20 mouse cellular contexts compared by ENCODE assay signal in the genomic region with DNA sequence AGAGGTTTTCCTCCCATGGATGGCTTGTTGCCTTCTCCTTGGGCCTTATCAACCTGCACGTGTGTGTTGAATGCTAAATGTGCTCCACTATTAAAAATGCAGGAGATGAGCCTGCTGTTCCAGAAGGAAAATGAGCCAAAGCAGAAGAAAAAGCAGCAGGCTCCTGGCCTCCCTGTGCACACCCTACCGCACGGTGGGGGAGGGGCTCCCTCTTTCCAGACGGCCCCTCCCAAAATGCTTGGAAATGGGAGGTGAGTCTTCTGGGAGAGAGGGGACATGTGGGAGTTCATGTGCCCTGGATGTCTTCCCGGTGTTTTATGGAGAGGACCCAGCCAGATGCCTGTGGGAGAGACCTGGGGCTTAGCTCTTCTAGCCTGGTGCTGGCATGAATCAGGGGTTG.
DNase-seq lines count a peak whose midpoint lies in the region; ATAC-seq lines count a peak whose summit lies in the region.
"Had no signal": no experiment of that assay in that cellular context is flagged by ENCODE, and none has a peak within 500 bp of the region (broad histone marks: within the 10 kb centered on the region; RNA-seq: fewer than 3 reads in every experiment).

No protein-coding gene starts in this region.

- H3K4me3 ChIP-seq in forebrain, embryonic 15.5 days = no peak overlapping the region
- no peak overlapping the region for H3K4me3 ChIP-seq in forebrain, embryonic 16.5 days (replicated peaks; ENCODE audit: low read length)
- no peak overlapping the region for H3K4me3 ChIP-seq in neural tube, embryonic 15.5 days (replicated peaks)
- H3K4me3 ChIP-seq in heart, embryonic 10.5 days = no peak overlapping the region
- H3K4me3 ChIP-seq: forebrain, embryonic 13.5 days; heart, embryonic 15.5 days; neural tube, embryonic 12.5 days had no signal

- H3K9ac ChIP-seq in forebrain, embryonic 15.5 days (replicated peaks) = no peak overlapping the region
- H3K9ac ChIP-seq in forebrain, embryonic 16.5 days (replicated peaks; ENCODE audit: low read depth, low read length) = no peak overlapping the region
- H3K9ac ChIP-seq in neural tube, embryonic 15.5 days (replicated peaks) = no peak overlapping the region
- H3K9ac ChIP-seq: forebrain, embryonic 13.5 days; heart, embryonic 15.5 days; neural tube, embryonic 12.5 days had no signal

- H3K4me1 ChIP-seq in forebrain, embryonic 15.5 days = peaks cover 30% of the 10 kb centered on the region
- peaks cover 22% of the 10 kb centered on the region for H3K4me1 ChIP-seq in forebrain, embryonic 16.5 days (replicated peaks; ENCODE audit: control insufficient read depth, insufficient read depth, low read length)
- peaks cover 25% of the 10 kb centered on the region for H3K4me1 ChIP-seq in neural tube, embryonic 15.5 days
- H3K4me1 ChIP-seq in heart, embryonic 10.5 days = 0 out of 2 replicates have a peak, but pooled peaks cover 9% of the 10 kb centered on the region

- 0 out of 2 replicates have a peak overlapping the region, but pooled peaks have one; percentile 4 for H3K27ac ChIP-seq in forebrain, embryonic 15.5 days (replicated peaks)
- no peak overlapping the region for H3K27ac ChIP-seq in forebrain, embryonic 16.5 days (ENCODE audit: low read length)
- H3K27ac ChIP-seq in neural tube, embryonic 15.5 days (replicated peaks) = 0 out of 2 replicates have a peak overlapping the region, but pooled peaks have one; percentile 34
- no peak overlapping the region for H3K27ac ChIP-seq in heart, embryonic 10.5 days
- H3K27ac ChIP-seq: forebrain, embryonic 13.5 days; heart, embryonic 15.5 days; neural tube, embryonic 12.5 days had no signal

- H3K27me3 ChIP-seq in forebrain, embryonic 15.5 days = no peaks in the 10 kb centered on the region
- H3K27me3 ChIP-seq in forebrain, embryonic 16.5 days (replicated peaks; ENCODE audit: control insufficient read depth, insufficient read depth, low read length) = no peaks in the 10 kb centered on the region
- H3K27me3 ChIP-seq in neural tube, embryonic 15.5 days (replicated peaks) = no peaks in the 10 kb centered on the region
- H3K27me3 ChIP-seq in heart, embryonic 10.5 days (ENCODE audit: insufficient read depth, poor library complexity, severe bottlenecking) = no peaks in the 10 kb centered on the region
- H3K27me3 ChIP-seq: forebrain, embryonic 13.5 days; neural tube, embryonic 12.5 days had no signal

- peak; percentile 16 for DNase-seq in ovary, adult 18-20 months (ENCODE audit: low spot score)
- DNase-seq in ovary, postnatal 36 days (ENCODE audit: low spot score) = no peak
- DNase-seq in cerebellum, postnatal 36 days = peak; percentile 24 to 38
- no peak for DNase-seq in heart, embryonic 10.5 days (ENCODE audit: low spot score)
- DNase-seq: B cell, adult 2 months; heart, adult 18-20 months; kidney, adult 18-20 months; kidney, postnatal 14 days; layer of hippocampus, adult 9-11 months; lung, adult 2 months; lung, postnatal 4 days; thymus, postnatal 36 days had no signal

- ATAC-seq in forebrain, embryonic 15.5 days (replicated peaks) = no peak
- no peak for ATAC-seq in forebrain, embryonic 16.5 days
- peak; percentile 24 for ATAC-seq in neural tube, embryonic 15.5 days (ENCODE audit: low FRiP score)
- no peak for ATAC-seq in granulocyte monocyte progenitor cell, adult 5-6 weeks (replicated peaks; ENCODE audit: poor library complexity, severe bottlenecking)
- ATAC-seq: activated CD4-positive, CD25-positive, alpha-beta regulatory T cell, adult 4 months; forebrain, embryonic 13.5 days had no signal

- H3K9me3 ChIP-seq in forebrain, embryonic 15.5 days = no peaks in the 10 kb centered on the region
- no peaks in the 10 kb centered on the region for H3K9me3 ChIP-seq in forebrain, embryonic 16.5 days (ENCODE audit: control insufficient read depth, low read length)
- H3K9me3 ChIP-seq in neural tube, embryonic 15.5 days (replicated peaks) = no peaks in the 10 kb centered on the region
- H3K9me3 ChIP-seq in heart, embryonic 10.5 days = no peaks in the 10 kb centered on the region
- H3K9me3 ChIP-seq: forebrain, embryonic 13.5 days; heart, embryonic 15.5 days; neural tube, embryonic 12.5 days had no signal

- H3K36me3 ChIP-seq in forebrain, embryonic 15.5 days = no peaks in the 10 kb centered on the region
- no peaks in the 10 kb centered on the region for H3K36me3 ChIP-seq in forebrain, embryonic 16.5 days (ENCODE audit: control insufficient read depth, insufficient read depth)
- no peaks in the 10 kb centered on the region for H3K36me3 ChIP-seq in neural tube, embryonic 15.5 days
- no peaks in the 10 kb centered on the region for H3K36me3 ChIP-seq in heart, embryonic 10.5 days
- H3K36me3 ChIP-seq: heart, embryonic 15.5 days; neural tube, embryonic 12.5 days had no signal

- 48% methylated on average over 5 of the region's 5 CpGs for WGBS in forebrain, embryonic 15.5 days
- 51% methylated on average over 5 of the region's 5 CpGs for WGBS in forebrain, embryonic 16.5 days
- 40% methylated on average over 5 of the region's 5 CpGs for WGBS in neural tube, embryonic 15.5 days
- 76% methylated on average over 5 of the region's 5 CpGs for WGBS in heart, embryonic 10.5 days

- no peak overlapping the region for H3K4me2 ChIP-seq in forebrain, embryonic 15.5 days (replicated peaks)
- H3K4me2 ChIP-seq in forebrain, embryonic 16.5 days (ENCODE audit: low read length) = no peak overlapping the region
- H3K4me2 ChIP-seq in neural tube, embryonic 15.5 days = no peak overlapping the region
- H3K4me2 ChIP-seq: forebrain, embryonic 13.5 days; heart, embryonic 15.5 days; neural tube, embryonic 12.5 days had no signal

Comparison
In these comparisons a context has a peak if more than half of its experiments do, and no peak if none do; other contexts are left out.
1. H3K27ac ChIP-seq: peak in forebrain, embryonic 15.5 days (single experiment) and neural tube, embryonic 15.5 days (single experiment); none in forebrain, embryonic 16.5 days (single experiment) and heart, embryonic 10.5 days (single experiment).
2. DNase-seq: peak in ovary, adult 18-20 months (single experiment) and cerebellum, postnatal 36 days (2 of 2); none in ovary, postnatal 36 days (single experiment) and heart, embryonic 10.5 days (single experiment).